Mouse (Mus musculus): Measurements from ENCODE around the gene Aqp3.

DNA sequence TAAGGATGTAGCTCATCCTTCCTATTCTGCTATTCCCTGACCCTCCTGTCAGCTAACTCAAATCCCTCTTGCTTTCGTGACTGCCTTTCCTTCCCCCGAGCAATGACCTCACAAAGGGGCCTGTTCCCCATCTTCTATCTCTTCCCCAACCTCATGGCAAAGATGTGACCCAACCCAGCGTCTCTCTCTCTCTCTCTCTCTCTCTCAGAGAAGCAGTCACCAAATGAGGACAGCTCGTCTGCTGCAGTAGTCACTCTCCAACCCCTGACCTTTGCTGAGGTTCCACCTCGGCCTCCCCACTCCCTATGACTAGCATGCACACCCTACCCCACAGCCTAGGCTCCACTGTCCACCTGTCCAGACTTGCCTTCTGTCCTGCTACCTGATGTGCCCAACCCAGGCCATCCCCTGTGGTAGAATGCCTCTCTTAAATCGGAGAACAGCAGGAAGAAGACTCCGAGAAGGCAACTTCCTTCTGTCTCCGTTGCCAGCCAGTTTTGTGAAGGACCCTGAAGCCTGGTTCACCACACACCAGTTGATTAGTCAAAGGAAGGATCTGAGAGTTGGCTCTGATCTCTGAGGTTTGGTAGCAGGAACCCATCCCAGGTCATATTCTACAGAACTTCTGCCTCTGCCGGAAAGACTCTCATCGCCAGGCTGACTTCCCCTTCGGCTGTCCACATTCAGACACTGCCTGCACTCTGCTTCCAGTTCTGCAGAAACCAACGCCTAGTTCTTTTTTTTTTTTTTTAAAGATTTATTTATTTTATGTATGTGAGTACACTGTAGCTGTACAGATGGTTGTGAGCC is 24.8 kb downstream of the Aqp3 start:
- TF ChIP-seq CTCF (conservative IDR thresholded peaks at IDR 0.05; ENCODE audit: insufficient read depth, insufficient read length, low read depth, low read length) = no peak
- TF ChIP-seq POLR2A (IDR thresholded peaks at IDR 0.05; ENCODE audit: low read depth, low read length) = no peak
